Mouse (Mus musculus) midbrain, postnatal 0 days (tissue): ENCODE results near the gene Nsun2. TPM values are rescaled to one million over a fixed set of nuclear protein-coding genes. Genes with fewer than 3 reads are reported as not detected.
"Not testable (repeated sequence)": the region's sequence is repeated elsewhere in the genome, so short reads cannot be mapped to it uniquely, and the experiment has no call there.

ENCODE experiments used
- ATAC-seq: fragments of 200-750 bp; cut with Nextera tagmentation; 2 replicates; pipeline ENCODE4 v1.8.0; 2017; ENCODE audit warnings: moderate number of reproducible peaks, mild to moderate bottlenecking, moderate TSS enrichment, moderate library complexity; ENCODE audit not compliant: low FRiP score
- DNase-seq: peaks from one replicate; pipeline ENCODE4 v3.0.0-alpha.2; 2015; ENCODE audit warnings: low spot score
- H3K27ac ChIP-seq: fragments of 300-500 bp; sonication (generic); 2 replicates; pipeline ENCODE4 v1.5.1; 2014; ENCODE audit warnings: low read depth, mild to moderate bottlenecking, low read length, mixed read lengths
- H3K27me3 ChIP-seq: fragments of 300-500 bp; sonication (generic); 2 replicates; pipeline ENCODE4 v1.6.1; 2014; ENCODE audit warnings: low read length, control low read depth, mixed read lengths; ENCODE audit not compliant: insufficient read depth
- H3K36me3 ChIP-seq: fragments of 300-500 bp; sonication (generic); 2 replicates; pipeline ENCODE4 v1.6.1; 2014; ENCODE audit warnings: low read length, control low read depth, mixed read lengths; ENCODE audit not compliant: insufficient read depth
- H3K4me1 ChIP-seq: fragments of 300-500 bp; sonication (generic); 2 replicates; pipeline ENCODE4 v1.6.1; 2014; ENCODE audit warnings: mild to moderate bottlenecking, control low read depth, antibody characterized with exemption, low read length, mixed read lengths; ENCODE audit not compliant: insufficient read depth
- H3K4me2 ChIP-seq: fragments of 300-500 bp; sonication (generic); 2 replicates; pipeline ENCODE4 v1.6.1; 2014; ENCODE audit warnings: low read depth, mild to moderate bottlenecking, low read length, mixed read lengths; ENCODE audit not compliant: poor library complexity, severe bottlenecking
- H3K4me3 ChIP-seq: fragments of 300-500 bp; sonication (generic); 2 replicates; pipeline ENCODE4 v1.5.1; 2014; ENCODE audit warnings: low read depth, mild to moderate bottlenecking, low read length, moderate library complexity
- H3K9ac ChIP-seq: fragments of 300-500 bp; sonication (generic); replicated peaks from 2 replicates; pipeline ENCODE4 v1.6.1; 2014; ENCODE audit warnings: mild to moderate bottlenecking, low read length, moderate library complexity, mixed read lengths; ENCODE audit not compliant: poor library complexity, severe bottlenecking
- H3K9me3 ChIP-seq: fragments of 300-500 bp; sonication (generic); 2 replicates; pipeline ENCODE4 v1.6.1; 2016; ENCODE audit warnings: low read length, control low read depth
- CTCF ChIP-seq: IDR thresholded peaks from 2 replicates; pipeline ENCODE4 v1.5.1; 2016; ENCODE audit warnings: antibody characterized with exemption, mild to moderate bottlenecking
- WGBS: fragments of 180-500 bp; shearing (Covaris S2); extraction: QIAGEN DNeasy Blood & Tissue Kit; methylation state at CpG from one replicate; pipeline ENCODE4 v1.1.7; 2014; 5-methylcytosine and 5-hydroxymethylcytosine counted together
- polyA plus RNA-seq: library from polyadenylated mRNA; unstranded; fragments of >200 nt; fragmentation: Nextera tagmentation; extraction: Ambion mirVana; gene quantifications from 2 replicates; pipeline ENCODE4 v1.2.1, GENCODE M21; 2015
- total RNA-seq: library from RNA; depleted of rRNA; stranded (reverse); fragments of >200 nt; gene quantifications from 2 replicates; pipeline ENCODE4 v1.2.3, GENCODE M21; 2014

The Nsun2 gene
- total and polyA plus RNA-seq, 2 experiments from 2014 or later, result 60.2 to 60.3 TPM

DNA sequence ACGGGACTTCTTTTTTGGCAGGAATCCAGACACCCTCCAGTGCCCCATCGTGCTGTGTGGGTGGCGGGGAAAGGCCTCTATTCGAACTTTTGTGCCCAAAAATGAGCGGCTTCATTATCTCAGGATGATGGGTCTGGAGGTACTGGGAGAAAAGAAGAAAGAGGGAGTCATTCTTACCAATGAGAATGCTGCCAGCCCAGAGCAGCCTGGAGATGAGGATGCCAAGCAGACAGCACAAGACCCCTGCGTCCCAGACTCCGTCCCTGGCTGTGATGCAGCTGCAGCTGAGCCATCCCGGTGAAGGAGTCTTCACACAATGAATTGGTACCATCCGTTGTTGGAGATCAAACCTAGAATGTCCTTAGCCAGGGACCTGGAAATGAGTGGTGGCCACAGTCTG, 100.0 kb downstream of the Nsun2 start:
- Histone ChIP-seq H3K4me3 (no peak overlapping the region), H3K9me3 (no peaks in the 10 kb centered on the region), H3K4me2 (no peak overlapping the region), H3K27ac (no peak overlapping the region), H3K36me3 (peaks cover 84% of the 10 kb centered on the region), H3K27me3 (no peaks in the 10 kb centered on the region), H3K4me1 (no peaks in the 10 kb centered on the region), H3K9ac (no peak overlapping the region)
- WGBS, result 74% methylated on average over 9 of the region's 9 CpGs
- ATAC-seq, result no peak
- DNase-seq, result no peak
- TF ChIP-seq CTCF, result no peak

DNA sequence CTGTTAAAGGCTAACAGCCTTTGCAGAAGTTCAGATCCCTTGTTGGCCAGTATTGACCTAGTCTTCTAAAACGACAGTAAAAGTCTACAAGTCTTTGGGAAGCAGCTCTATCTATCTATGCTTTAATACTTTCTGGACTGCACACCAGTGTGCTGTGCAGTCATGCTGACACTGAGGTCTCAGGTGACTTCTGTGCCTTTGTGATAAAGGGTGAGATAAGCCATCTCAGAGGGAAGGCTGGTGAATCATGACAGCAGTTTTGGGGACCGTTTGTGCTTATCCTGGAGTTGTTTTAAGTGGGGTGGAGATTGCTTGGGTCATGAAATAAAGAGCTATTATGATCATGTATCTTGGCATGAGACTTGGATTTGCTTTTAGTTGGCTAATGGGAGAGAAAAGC, 100.4 kb downstream of the Nsun2 start:
- peaks cover 79% of the 10 kb centered on the region for H3K36me3 ChIP-seq
- no peak for TF ChIP-seq CTCF

DNA sequence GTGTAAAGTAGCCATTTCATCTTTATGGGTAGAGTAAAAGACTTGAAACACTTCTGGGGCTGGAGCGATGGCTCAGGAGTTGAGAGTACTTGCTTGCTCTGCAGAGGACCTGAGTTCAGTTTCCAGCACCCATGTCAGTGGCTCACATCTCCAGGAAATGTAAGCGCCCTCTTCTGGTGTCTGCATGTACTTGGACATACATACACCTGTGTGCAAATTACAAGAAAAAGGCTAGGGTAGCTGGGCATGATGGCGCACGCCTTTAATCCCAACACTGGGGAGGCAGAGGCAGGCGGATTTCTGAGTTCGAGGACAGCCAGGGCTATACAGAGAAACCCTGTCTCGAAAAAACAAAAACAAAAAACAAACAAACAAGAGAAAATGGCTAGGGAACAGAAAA, 102.3 kb downstream of the Nsun2 start:
- 97% methylated on average over 7 of the region's 7 CpGs for WGBS
- ATAC-seq, H3K27me3 ChIP-seq, H3K4me3 ChIP-seq, H3K9ac ChIP-seq, H3K4me1 ChIP-seq, H3K27ac ChIP-seq, DNase-seq, H3K9me3 ChIP-seq, H3K4me2 ChIP-seq: not testable (repeated sequence)
- H3K36me3 ChIP-seq, result peaks cover 71% of the 10 kb centered on the region

More for the DNA sequence above, 100.4 kb downstream of the Nsun2 start:
- H3K27me3 ChIP-seq, result no peaks in the 10 kb centered on the region
- no peak for ATAC-seq
- H3K4me3 ChIP-seq, result no peak overlapping the region
- no peak overlapping the region for H3K27ac ChIP-seq
- no peak overlapping the region for H3K9ac ChIP-seq
- WGBS, result 92% methylated on average over 2 of the region's 2 CpGs
- DNase-seq, result no peak
- H3K9me3 ChIP-seq, result no peaks in the 10 kb centered on the region
- no peaks in the 10 kb centered on the region for H3K4me1 ChIP-seq
- no peak overlapping the region for H3K4me2 ChIP-seq

DNA sequence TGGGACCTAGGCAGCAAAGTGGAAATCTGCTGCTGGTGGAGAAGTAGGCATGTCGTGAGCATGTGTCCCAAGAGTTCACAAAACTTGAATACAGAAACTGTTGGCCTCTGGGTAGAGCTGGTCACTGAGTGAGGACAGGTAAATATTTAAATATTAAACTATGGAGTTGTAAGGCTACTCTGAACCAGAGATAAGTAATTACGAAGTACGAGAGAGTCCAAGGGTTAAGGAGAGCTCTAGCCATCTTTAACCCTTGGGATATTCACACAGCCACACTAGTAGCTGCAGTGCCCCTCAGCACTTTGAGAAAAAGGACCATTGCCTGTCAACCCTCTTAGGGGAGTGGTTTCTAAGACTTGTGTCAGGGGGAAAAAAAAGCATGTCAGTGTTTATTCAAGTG, 102.8 kb downstream of the Nsun2 start:
- no peak for TF ChIP-seq CTCF
- Histone ChIP-seq H3K36me3 (peaks cover 66% of the 10 kb centered on the region), H3K27ac (no peak overlapping the region), H3K4me3 (no peak overlapping the region), H3K27me3 (no peaks in the 10 kb centered on the region), H3K9me3 (no peaks in the 10 kb centered on the region), H3K9ac (no peak overlapping the region), H3K4me2 (no peak overlapping the region), H3K4me1 (no peaks in the 10 kb centered on the region)
- DNase-seq, result no peak
- WGBS, result 90% methylated on average over 3 of the region's 3 CpGs
- no peak for ATAC-seq

DNA sequence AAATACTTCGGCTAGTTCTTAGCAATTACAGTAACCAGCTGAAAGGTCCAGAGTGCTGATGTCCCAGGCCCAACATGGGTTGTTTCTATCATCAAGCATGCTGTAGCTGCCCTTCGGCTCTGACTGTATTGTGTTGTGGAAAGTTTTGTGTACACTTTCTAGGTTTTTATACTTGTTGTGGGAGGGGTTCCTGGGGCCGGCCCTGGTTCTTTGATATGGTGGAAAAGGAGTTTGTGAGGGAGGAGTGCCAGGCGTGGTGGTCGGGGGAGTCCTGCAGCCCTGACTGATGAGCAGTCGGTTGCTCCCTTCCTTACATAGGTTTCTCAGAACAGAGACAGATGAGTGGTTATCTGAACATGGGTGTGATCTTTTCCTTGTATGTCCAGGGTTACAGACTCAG, 103.3 kb downstream of the Nsun2 start:
- no peak for TF ChIP-seq CTCF
- no peak overlapping the region for H3K4me3 ChIP-seq
- H3K27me3 ChIP-seq, result no peaks in the 10 kb centered on the region
- no peaks in the 10 kb centered on the region for H3K9me3 ChIP-seq
- ATAC-seq, result no peak
- H3K4me1 ChIP-seq, result no peaks in the 10 kb centered on the region
- 90% methylated on average over 6 of the region's 6 CpGs for WGBS
- DNase-seq, result no peak
- H3K36me3 ChIP-seq, result peaks cover 61% of the 10 kb centered on the region
- no peak overlapping the region for H3K9ac ChIP-seq
- H3K27ac ChIP-seq, result no peak overlapping the region
- no peak overlapping the region for H3K4me2 ChIP-seq

DNA sequence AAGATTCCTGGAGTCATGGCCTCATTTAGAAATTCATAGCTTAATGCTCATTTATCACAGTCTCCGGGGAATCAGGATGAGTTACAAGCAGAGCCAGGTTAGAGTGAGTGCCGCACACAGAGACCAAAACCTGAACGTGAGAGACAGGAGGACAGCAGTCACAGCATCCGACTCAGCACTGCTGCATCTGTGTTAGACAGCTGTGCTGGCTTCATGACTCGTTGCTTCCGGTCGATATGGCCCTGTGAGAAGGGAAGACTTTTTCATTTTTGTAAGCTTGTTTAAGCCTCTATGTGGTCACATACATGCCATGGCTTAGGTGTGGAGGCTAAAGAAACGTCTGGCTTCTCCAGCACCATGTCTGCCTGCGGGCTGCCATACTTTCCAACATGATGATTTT, 104.1 kb downstream of the Nsun2 start:
- Histone ChIP-seq H3K36me3 (peaks cover 54% of the 10 kb centered on the region), H3K4me2 (no peak overlapping the region), H3K4me3 (no peak overlapping the region), H3K9ac (no peak overlapping the region), H3K9me3 (no peaks in the 10 kb centered on the region), H3K4me1 (no peaks in the 10 kb centered on the region), H3K27ac (no peak overlapping the region), H3K27me3 (no peaks in the 10 kb centered on the region)
- ATAC-seq, result no peak
- DNase-seq, result no peak
- WGBS, result 92% methylated on average over 9 of the region's 9 CpGs
- no peak for TF ChIP-seq CTCF
